Mouse (Mus musculus) neural tube, embryonic 12.5 days (tissue): ENCODE measurements at regions not wholly inside any gene's neighbourhood (a gene's known extent, or its start where the extent isn't known, plus 50 kb on each side); places are given as distances from the start of the nearest gene placed in this dataset.

ENCODE experiments used
- ATAC-seq: fragments of 200-750 bp; cut with Nextera tagmentation; 2 replicates; pipeline ENCODE4 v1.8.0; 2017; ENCODE audit warnings: low read depth, mild to moderate bottlenecking, moderate TSS enrichment, moderate library complexity; ENCODE audit not compliant: low FRiP score
- H3K27ac ChIP-seq: fragments of 300-500 bp; sonication (generic); 2 replicates; pipeline ENCODE4 v1.5.1; 2016
- H3K27me3 ChIP-seq: fragments of 300-500 bp; sonication (generic); replicated peaks from 2 replicates; pipeline ENCODE4 v1.6.1; 2016; ENCODE audit warnings: mild to moderate bottlenecking
- H3K36me3 ChIP-seq: fragments of 300-500 bp; sonication (generic); 2 replicates; pipeline ENCODE4 v1.6.1; 2016; ENCODE audit warnings: mild to moderate bottlenecking
- H3K4me1 ChIP-seq: fragments of 300-500 bp; sonication (generic); 2 replicates; pipeline ENCODE4 v1.6.1; 2016
- H3K4me2 ChIP-seq: fragments of 300-500 bp; sonication (generic); replicated peaks from 2 replicates; pipeline ENCODE4 v1.6.1; 2016; ENCODE audit warnings: mild to moderate bottlenecking
- H3K4me3 ChIP-seq: fragments of 300-500 bp; sonication (generic); 2 replicates; pipeline ENCODE4 v1.5.1; 2016
- H3K9ac ChIP-seq: fragments of 300-500 bp; sonication (generic); 2 replicates; pipeline ENCODE4 v1.6.1; 2016; ENCODE audit warnings: mild to moderate bottlenecking
- H3K9me3 ChIP-seq: fragments of 300-500 bp; sonication (generic); 2 replicates; pipeline ENCODE4 v1.6.1; 2016; ENCODE audit warnings: mild to moderate bottlenecking
- WGBS: fragments of 180-500 bp; shearing (Covaris S2); methylation state at CpG from one replicate; pipeline ENCODE4 v1.1.7; 2016; 5-methylcytosine and 5-hydroxymethylcytosine counted together

DNA sequence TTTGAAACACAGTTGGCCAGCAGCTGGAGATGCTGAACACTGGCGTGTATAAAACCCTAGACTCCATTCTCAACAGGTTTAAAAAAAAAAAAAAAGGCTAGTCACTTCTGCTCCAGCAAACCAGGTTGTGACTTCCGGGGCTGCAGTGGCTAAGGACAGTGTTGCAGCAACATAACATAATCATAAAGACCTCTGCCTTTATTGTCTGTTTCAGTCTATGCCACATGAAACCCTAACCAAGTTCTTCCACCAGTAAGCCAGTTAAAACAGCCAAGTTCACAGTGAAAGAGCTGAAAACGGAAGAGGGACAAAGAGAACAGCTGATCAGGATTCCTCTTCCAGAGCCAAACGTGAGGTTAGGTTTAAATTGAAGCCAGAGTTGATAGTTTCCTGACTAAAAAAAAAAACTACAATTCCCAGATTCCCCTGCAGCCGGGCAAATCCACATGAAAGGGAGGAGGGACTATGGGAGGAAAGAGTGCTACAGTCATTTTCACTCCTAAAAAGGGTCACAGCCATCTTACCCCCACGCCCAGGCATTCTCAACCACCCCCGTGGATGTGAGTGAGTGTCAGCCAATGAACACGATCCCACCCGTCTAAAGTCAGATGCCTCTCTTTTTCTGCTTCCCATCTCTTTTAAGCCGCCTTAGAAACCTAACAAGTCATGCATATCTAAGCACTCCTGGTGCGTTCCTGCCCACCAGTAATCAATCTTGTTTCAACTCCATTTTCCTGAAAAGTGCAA lies 69.8 kb upstream of the Serbp1 start:
- 13% methylated on average over 11 of the region's 11 CpGs for WGBS
- H3K9ac ChIP-seq = peak overlapping the region; percentile 40; the same call in 1 of the 2 replicates
- peak overlapping the region; percentile 5; the same call in 1 of the 2 replicates for H3K27ac ChIP-seq

DNA sequence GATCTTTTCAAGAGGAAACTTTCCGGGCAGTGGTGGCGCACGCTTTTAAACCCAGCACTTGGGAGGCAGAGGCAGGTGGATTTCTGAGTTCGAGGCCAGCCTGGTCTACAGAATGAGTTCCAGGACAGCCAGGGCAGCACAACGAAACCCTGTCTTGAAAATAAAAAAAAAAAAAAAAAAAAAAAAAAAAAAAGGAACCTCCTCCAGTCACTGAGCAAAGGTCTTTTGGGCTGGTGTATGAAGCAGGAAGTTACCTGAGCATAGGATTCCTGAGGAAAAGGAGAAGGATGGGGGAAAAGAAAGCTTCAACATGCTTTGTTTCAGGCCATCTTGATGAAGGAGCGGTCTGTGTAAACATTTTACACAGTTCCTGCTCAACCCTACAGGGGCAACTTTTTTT lies 72.9 kb upstream of the Serbp1 start:
- no peaks in the 10 kb centered on the region for H3K36me3 ChIP-seq
- H3K9me3 ChIP-seq = no peaks in the 10 kb centered on the region
- H3K4me1 ChIP-seq = no peaks in the 10 kb centered on the region
- WGBS = 91% methylated on average over 6 of the region's 6 CpGs
- H3K27me3 ChIP-seq = no peaks in the 10 kb centered on the region
- no peak overlapping the region for H3K4me3 ChIP-seq
- H3K4me2 ChIP-seq = no peak overlapping the region
- no peak for ATAC-seq
- no peak overlapping the region for H3K27ac ChIP-seq
- H3K9ac ChIP-seq = no peak overlapping the region

More for the DNA sequence above, 69.8 kb upstream of the Serbp1 start:
- H3K4me2 ChIP-seq = peak overlapping the region; percentile 59
- H3K27me3 ChIP-seq = no peaks in the 10 kb centered on the region
- no peaks in the 10 kb centered on the region for H3K9me3 ChIP-seq
- no peaks in the 10 kb centered on the region for H3K36me3 ChIP-seq
- peak overlapping the region; percentile 34 for H3K4me3 ChIP-seq
- ATAC-seq = peak; percentile 88
- H3K4me1 ChIP-seq = no peaks in the 10 kb centered on the region

DNA sequence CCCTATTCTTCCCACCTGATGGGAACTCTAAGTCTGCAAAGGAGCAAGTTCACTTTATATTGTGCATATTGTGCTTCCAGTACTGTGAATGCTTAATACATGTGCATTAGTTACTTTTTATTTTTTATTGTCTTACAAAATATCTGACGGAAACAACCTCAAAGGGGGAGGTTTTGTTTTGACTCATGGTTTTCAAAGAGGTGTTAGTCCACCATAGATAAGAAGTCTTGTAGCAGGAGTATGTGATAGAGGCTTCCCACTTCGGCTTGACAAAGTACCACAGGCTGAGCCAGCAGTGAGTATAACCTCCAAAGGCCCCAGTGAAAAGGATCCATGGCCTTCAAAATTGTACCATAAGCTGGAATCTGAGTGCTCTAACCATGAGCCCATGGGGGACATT lies 74.0 kb upstream of the Serbp1 start:
- Histone ChIP-seq H3K4me3 (no peak overlapping the region), H3K4me2 (no peak overlapping the region), H3K36me3 (no peaks in the 10 kb centered on the region), H3K9me3 (no peaks in the 10 kb centered on the region), H3K9ac (no peak overlapping the region), H3K4me1 (no peaks in the 10 kb centered on the region), H3K27ac (no peak overlapping the region), H3K27me3 (no peaks in the 10 kb centered on the region)
- ATAC-seq = no peak
- 87% methylated on average over 2 of the region's 2 CpGs for WGBS

DNA sequence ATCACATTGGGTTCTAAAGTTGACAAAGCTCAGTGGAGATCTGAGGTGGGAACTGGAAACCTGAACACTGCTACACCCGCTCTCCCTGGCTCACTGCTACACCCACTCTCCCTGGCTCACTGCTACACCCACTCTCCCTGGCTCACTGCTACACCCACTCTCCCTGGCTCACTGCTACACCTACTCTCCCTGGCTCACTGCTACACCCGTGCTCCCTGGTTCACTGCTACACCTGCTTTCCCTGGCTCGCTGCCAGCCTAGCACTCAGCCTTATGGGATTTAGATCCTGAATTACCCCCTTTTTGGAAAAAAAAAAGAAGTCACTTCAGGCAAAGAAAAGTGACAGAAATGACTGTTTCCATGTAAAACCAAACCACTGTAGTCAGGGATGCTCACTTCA lies 75.2 kb upstream of the Serbp1 start:
- 79% methylated on average over 3 of the region's 3 CpGs for whole genome bisulfite sequencing

DNA sequence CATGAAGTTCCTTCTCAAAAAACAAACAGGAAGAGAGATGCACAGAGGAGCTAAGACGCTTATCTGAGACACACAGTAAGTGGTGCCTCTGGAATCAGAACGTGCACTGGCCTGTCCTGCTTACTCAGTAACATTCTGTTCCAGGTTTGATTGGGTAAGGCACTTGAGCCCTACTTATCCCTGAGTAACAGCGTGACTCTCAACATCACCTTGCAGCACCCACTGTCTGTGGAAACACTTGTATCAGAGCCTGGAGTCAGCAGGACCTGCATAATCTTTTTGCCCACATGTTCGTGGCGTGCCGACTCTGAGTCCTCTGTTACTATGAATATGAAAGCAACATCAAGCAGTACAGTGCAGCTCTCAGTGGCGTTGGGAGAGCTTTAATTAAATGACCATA lies 76.4 kb upstream of the Serbp1 start:
- ATAC-seq = no peak
- H3K4me1 ChIP-seq = no peaks in the 10 kb centered on the region
- H3K36me3 ChIP-seq = no peaks in the 10 kb centered on the region
- no peak overlapping the region for H3K4me2 ChIP-seq
- H3K27me3 ChIP-seq = no peaks in the 10 kb centered on the region
- WGBS = 84% methylated on average over 7 of the region's 7 CpGs
- H3K9ac ChIP-seq = no peak overlapping the region
- no peak overlapping the region for H3K27ac ChIP-seq
- H3K9me3 ChIP-seq = no peaks in the 10 kb centered on the region
- H3K4me3 ChIP-seq = no peak overlapping the region

More for the DNA sequence above, 75.2 kb upstream of the Serbp1 start:
- no peaks in the 10 kb centered on the region for H3K4me1 ChIP-seq
- no peak for ATAC-seq
- no peaks in the 10 kb centered on the region for H3K9me3 ChIP-seq
- no peak overlapping the region for H3K9ac ChIP-seq
- H3K27me3 ChIP-seq = no peaks in the 10 kb centered on the region
- H3K4me3 ChIP-seq = no peak overlapping the region
- no peak overlapping the region for H3K4me2 ChIP-seq
- H3K36me3 ChIP-seq = no peaks in the 10 kb centered on the region
- no peak overlapping the region for H3K27ac ChIP-seq

DNA sequence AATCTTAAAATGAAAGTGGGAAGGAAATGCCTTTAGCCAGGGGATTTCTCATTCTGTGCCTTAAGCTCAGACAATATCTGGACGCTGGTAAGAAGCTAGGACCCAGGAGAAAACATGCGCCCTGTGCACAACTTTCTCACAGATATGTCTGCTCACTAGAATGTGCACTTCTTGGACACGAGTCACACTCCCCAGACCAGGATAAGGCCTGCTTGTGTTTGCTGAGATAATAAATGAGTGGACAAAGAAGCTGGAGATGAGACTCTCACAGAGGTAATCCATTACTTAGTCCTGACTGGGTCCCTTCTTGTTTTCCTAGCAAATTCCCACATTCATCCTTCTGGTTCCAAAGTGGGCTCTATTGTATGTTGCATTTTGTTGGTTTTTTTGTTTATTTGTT lies 77.4 kb upstream of the Serbp1 start:
- H3K27ac ChIP-seq = no peak overlapping the region
- H3K4me3 ChIP-seq = no peak overlapping the region
- no peaks in the 10 kb centered on the region for H3K27me3 ChIP-seq
- no peak overlapping the region for H3K4me2 ChIP-seq
- 77% methylated on average over 3 of the region's 3 CpGs for WGBS
- H3K36me3 ChIP-seq = no peaks in the 10 kb centered on the region
- H3K4me1 ChIP-seq = no peaks in the 10 kb centered on the region
- no peak for ATAC-seq
- H3K9ac ChIP-seq = no peak overlapping the region
- H3K9me3 ChIP-seq = no peaks in the 10 kb centered on the region

DNA sequence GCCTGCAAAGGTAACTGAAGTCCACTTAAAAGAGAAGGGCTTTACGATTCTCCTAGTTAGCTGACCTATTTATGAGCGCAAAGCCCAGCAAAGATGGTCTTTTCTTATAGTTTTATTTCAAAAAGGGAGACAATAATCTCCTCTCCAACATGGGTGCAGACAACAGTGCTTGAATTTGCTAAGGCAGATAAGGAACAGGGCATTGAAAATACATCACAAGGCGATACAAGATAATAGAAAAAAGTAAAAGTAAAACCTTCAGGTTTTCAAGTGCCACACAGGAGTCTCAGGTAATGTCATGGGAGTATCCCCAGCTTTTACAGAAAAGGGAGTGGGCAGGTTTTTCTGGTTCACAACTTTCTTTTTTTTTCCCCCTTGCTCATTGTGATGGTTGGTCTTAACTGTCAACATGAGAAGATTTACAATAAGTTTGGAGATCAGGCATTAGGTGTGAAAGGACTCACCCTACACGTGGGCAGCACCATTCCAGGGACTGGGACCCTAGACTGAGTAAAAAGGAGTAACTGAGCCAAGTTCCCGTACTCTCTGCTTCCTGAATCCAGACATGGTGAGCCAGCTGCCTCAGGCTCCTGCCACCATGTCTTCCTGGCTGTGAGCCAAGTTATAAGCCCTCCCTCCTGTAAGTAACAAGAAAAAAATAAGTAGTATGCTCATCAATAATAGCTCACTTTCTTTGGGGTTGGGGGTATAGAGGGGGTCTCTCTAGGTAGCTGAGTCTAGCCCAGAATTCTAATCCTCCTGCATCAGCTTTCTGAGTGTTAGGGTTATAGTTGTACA lies 78.1 kb upstream of the Serbp1 start:
- Histone ChIP-seq H3K27me3 (no peaks in the 10 kb centered on the region), H3K27ac (no peak overlapping the region), H3K4me3 (no peak overlapping the region), H3K4me1 (no peaks in the 10 kb centered on the region), H3K36me3 (no peaks in the 10 kb centered on the region), H3K9me3 (no peaks in the 10 kb centered on the region), H3K4me2 (no peak overlapping the region), H3K9ac (no peak overlapping the region)
- ATAC-seq = no peak
- WGBS = 70% methylated on average over 5 of the region's 5 CpGs

DNA sequence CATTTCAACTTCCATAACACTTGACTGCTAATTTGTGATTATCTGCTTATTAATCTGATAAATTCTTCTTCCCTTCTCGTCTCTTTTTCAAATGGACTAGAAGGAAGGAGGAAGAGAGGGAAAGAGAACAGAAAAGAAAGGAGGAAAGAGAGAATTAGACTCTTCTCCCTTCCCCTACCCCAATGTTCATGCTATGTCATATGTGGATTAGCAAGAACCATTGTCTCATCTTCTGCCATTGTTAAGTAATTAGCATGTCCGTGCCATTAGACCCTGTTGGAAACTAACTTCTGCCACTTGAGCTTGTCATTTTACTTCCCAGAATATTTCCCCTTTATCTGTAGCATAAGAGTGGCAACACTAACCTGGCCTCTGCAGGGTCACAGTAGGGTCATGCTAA lies 78.8 kb upstream of the Serbp1 start:
- ATAC-seq = 0 out of 2 replicates have a peak, but pooled peaks have one; percentile 7
- Histone ChIP-seq H3K9ac (no peak overlapping the region), H3K4me3 (no peak overlapping the region), H3K4me2 (peak overlapping the region; percentile 24; the same call in 1 of the 2 replicates), H3K36me3 (no peaks in the 10 kb centered on the region), H3K27me3 (no peaks in the 10 kb centered on the region), H3K4me1 (no peaks in the 10 kb centered on the region), H3K27ac (no peak overlapping the region), H3K9me3 (no peaks in the 10 kb centered on the region)
- 25% methylated on average over 2 of the region's 2 CpGs for WGBS

DNA sequence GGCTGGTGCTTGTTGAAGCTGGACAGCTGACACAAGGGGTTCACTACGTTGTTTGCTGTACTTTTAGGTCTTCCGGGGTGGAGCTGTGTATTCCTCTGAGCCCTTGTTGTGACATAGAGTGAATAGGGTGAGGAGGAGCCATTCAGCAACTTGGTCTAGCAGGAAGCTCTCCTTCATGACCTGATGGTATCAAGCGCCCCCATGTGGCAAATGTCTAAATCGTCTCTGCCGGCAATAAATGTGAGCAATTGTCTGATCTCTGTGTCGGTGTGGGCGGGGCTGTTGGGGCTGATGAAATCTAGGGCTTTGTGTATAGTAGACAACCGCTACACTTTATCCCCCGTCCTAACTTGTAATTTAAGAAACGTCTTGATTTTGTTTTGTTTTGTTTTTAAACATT lies 79.2 kb upstream of the Serbp1 start:
- no peaks in the 10 kb centered on the region for H3K36me3 ChIP-seq
- no peak overlapping the region for H3K9ac ChIP-seq
- peak overlapping the region; percentile 24; the same call in 1 of the 2 replicates for H3K4me2 ChIP-seq
- H3K9me3 ChIP-seq = no peaks in the 10 kb centered on the region
- H3K27me3 ChIP-seq = no peaks in the 10 kb centered on the region
- WGBS = 4% methylated on average over 10 of the region's 10 CpGs
- peak; percentile 90 for ATAC-seq
- H3K4me1 ChIP-seq = no peaks in the 10 kb centered on the region
- H3K27ac ChIP-seq = no peak overlapping the region
- no peak overlapping the region for H3K4me3 ChIP-seq

DNA sequence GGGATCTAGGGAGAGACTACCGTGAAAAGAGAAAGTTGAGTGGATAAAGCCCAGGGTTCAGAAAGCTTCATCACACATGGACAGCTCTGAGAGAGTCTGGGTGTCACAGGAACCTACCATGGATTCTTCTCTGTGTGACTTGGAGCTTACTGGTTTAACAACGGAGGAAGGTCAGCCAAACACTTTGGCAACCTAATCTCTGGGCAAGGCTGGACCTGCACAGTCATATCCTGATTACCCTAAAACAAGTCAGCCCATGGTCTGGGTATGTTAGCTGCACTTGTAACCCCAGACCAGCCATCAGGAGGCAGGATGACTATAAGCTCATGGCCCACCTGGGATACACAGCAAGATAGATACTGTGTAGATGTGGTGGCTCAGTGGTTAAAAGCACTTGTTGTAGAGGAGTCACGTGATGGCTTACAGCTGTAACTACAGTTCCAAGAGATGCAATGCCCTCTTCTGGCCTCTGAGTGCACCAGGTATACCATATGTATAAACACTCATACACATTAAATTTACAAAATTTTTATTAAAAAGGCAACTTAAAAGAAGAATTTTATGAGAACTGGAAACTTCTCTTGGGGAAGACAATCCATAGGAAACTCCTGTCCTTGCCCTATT lies 85.0 kb upstream of the Serbp1 start:
- ATAC-seq = no peak

DNA sequence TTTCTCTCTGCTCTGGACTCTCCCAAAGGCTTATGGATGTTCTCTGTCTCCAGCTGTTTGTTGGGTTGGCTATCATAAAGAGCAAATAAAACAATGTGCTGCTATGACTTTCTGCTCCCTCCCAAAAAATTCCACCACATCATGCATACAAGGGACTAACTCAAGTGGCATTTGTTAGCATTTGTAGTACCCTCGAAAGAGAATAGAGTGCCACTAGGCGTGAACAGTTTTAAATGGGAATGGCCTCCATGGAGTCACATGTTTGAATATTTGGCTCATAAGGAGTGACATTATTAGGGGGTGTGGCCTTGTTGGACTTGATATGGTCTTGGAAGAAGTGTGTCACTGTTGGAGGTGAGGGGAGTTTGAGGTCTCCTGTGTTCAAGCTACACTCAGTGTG lies 86.5 kb upstream of the Serbp1 start:
- no peaks in the 10 kb centered on the region for H3K36me3 ChIP-seq
- no peaks in the 10 kb centered on the region for H3K4me1 ChIP-seq
- no peaks in the 10 kb centered on the region for H3K9me3 ChIP-seq
- WGBS = 96% methylated on average over 2 of the region's 2 CpGs
- H3K9ac ChIP-seq = no peak overlapping the region
- ATAC-seq = no peak
- no peak overlapping the region for H3K4me2 ChIP-seq
- H3K4me3 ChIP-seq = no peak overlapping the region
- no peak overlapping the region for H3K27ac ChIP-seq
- no peaks in the 10 kb centered on the region for H3K27me3 ChIP-seq

More for the DNA sequence above, 85.0 kb upstream of the Serbp1 start:
- no peaks in the 10 kb centered on the region for H3K27me3 ChIP-seq
- no peak overlapping the region for H3K4me2 ChIP-seq
- H3K9me3 ChIP-seq = no peaks in the 10 kb centered on the region
- H3K36me3 ChIP-seq = no peaks in the 10 kb centered on the region
- no peak overlapping the region for H3K27ac ChIP-seq
- no peak overlapping the region for H3K4me3 ChIP-seq
- H3K9ac ChIP-seq = no peak overlapping the region
- no peaks in the 10 kb centered on the region for H3K4me1 ChIP-seq
- 84% methylated on average over 3 of the region's 3 CpGs for WGBS

DNA sequence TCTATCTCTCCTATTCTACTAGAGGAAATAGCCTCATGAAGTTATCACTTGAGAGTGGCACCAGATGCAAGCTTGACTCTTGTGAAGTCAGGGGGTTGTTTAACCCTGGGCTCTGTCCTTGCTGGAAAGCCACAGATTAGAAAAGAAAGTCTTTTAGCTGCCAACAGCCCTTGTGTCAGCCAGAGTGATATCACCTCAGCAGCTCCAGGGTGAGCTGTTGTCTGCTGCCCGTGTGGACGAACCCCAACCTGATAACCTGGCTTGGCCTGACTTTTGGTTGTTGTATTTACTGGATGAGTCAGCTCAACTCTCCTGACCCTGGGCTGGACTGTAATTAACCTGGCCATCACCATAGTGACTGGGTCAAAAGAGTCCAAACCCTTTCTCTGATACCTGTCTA lies 88.6 kb upstream of the Serbp1 start:
- H3K9me3 ChIP-seq = no peaks in the 10 kb centered on the region
- ATAC-seq = no peak
- WGBS = 91% methylated on average over 2 of the region's 2 CpGs

More for the DNA sequence above, 88.6 kb upstream of the Serbp1 start:
- Histone ChIP-seq H3K4me2 (no peak overlapping the region), H3K4me3 (no peak overlapping the region), H3K9ac (no peak overlapping the region), H3K36me3 (no peaks in the 10 kb centered on the region), H3K4me1 (no peaks in the 10 kb centered on the region), H3K27me3 (no peaks in the 10 kb centered on the region), H3K27ac (no peak overlapping the region)
